Mouse (Mus musculus): ENCODE results near the gene Rhno1.

- TF ChIP-seq CTCF (IDR thresholded peaks at IDR 0.05; ENCODE audit: extremely low read depth, insufficient read depth, low read length) = peak; percentile 82
- TF ChIP-seq POLR2A (IDR thresholded peaks at IDR 0.05; ENCODE audit: extremely low read depth, insufficient read depth, low read length) = no peak
Measured at GRCm38 (mm10) chr6:128358999-128359398, 3.7 kb downstream of the Rhno1 start.

All from cortical plate, adult 2 months (tissue).